Mouse (Mus musculus): Measurements from ENCODE around the gene Dennd4b.
"Not testable (repeated sequence)": the region's sequence is repeated elsewhere in the genome, so short reads cannot be mapped to it uniquely, and the experiment has no call there.

The Dennd4b gene

DNA sequence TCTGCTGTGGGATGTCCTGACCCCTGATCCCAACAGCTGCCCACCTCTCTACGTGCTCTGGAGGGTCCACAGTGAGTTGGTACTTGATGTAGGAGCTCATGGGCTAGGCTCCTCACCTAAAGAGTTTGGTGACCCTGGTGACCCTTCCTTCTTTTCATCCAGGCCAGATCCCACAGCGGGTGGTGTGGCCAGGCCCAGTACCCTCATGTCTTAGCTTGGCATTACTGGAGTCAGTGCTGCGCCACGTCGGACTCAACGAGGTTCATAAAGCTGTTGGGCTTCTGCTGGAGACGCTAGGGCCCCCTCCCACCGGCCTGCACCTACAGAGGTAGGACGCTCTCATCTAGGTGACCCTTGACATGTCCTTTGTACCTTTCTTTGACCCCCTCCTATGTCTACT lies 14.2 kb downstream of the Dennd4b start:
- no peak for DNase-seq (ENCODE audit: low read depth, low spot score)

DNA sequence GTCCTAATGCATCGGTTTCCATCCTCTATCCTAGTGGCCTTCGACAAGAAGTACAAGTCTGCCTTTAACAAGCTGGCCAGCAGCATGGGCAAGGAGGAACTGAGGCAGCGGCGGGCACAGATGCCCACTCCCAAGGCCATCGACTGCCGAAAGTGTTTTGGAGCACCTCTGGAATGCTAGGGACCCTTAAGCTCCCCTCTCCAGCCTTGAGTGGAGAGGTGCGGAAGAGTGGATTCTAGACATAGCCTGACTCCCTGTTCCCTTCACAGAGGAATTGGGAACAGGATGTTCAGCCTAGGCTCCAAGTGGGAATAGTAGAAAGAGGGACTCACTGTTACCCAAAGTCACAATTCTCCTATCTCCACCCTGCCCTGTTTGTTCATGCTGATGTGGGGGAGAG lies 14.8 kb downstream of the Dennd4b start:
- DNase-seq (ENCODE audit: low read depth, low spot score) = no peak

DNA sequence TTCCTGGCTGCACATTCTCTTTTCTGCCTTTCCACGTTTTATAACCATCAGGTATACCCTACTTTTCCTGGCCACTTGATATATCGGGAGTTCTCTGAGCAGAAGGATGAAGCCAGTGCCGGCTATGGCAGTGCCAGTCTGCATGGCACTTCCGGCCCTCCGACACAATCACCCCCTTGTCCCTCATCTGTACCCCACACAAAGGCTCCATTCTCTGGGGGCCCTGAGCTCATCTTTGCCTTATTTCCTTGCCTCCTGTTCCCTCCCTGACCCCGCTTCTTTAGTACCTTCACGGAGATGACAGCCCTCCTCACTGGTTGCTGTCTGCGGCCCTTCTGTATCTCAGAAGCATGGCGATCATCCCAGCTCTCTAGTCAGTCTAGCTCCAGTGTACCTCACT lies 15.7 kb downstream of the Dennd4b start:
- DNase-seq (ENCODE audit: low read depth, low spot score) = no peak

DNA sequence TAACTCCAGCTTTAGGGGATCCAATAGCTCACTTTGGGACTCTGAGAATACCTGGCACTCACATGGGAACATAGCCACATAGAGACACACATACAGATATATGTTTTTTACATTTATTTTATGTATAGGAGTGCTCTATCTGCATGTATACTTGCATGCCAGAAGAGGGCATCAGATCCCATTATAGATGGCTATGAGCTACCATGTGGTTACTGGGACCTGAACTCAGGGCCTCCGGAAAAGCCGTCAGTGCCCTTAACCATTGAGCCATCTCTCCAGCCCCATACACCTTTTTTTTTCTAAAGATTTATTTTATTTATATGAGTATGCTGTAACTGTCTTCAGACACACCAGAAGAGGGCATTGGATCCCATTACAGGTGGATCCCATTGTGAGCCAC lies 19.2 kb downstream of the Dennd4b start:
- DNase-seq (ENCODE audit: low read depth, low spot score) = no peak

DNA sequence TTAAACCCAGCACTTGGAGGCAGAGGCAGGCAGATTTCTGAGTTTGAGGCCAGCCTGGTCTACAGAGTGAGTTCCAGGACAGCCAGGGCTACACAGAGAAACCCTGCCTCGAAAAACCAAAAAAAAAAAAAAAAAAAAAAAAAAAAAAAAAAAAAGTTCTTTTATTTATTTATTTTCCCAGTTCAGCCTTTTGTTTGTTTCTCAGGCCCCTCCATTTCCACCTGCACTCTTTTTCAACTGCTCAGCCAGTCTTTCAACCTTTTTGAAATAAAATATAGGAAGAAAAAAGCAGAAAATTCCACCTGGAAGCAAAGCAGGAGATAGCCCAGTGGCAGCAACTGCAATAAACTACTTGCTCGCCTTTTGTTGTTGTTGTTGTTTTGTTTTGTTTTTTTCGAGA lies 24.4 kb downstream of the Dennd4b start:
- DNase-seq (ENCODE audit: low read depth, low spot score) = not testable (repeated sequence)

DNA sequence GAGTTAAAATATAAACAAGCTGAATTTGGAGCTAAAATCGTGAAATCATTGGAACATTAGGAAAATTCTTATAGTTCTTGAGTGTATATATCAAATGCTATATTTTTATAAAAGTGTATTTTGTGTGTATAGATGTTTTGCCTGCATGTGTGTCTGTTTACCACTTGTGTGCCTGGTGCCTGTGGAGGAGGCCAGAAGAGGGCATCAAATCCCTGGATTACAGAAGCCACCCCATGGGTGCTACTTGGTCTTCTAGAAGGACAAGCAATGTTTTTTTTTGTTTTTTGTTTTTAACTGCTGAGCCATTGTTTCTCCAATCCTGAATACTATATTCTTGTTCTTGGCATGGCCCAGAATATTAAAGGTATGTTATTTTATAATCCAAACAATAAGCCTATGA lies 25.6 kb downstream of the Dennd4b start:
- DNase-seq (ENCODE audit: low read depth, low spot score) = no peak

DNA sequence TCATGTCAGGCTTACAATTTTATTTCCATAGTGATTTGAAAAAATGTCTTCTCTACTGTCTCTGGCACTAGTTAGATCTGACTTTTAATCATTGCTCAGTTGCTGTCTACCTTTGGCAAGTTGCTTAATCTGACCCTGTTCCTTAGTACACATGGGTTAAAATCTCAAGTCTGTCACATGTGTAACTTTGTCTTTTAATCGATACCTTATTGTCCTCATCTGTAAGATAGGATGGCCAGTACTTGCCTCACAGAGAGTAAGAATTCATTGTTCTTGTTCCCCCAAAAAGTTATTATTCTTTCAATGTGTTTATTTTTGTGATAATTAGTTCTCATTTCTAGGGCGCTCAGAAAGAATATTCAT lies 27.0 kb downstream of the Dennd4b start:
- DNase-seq (ENCODE audit: low read depth, low spot score) = no peak

DNA sequence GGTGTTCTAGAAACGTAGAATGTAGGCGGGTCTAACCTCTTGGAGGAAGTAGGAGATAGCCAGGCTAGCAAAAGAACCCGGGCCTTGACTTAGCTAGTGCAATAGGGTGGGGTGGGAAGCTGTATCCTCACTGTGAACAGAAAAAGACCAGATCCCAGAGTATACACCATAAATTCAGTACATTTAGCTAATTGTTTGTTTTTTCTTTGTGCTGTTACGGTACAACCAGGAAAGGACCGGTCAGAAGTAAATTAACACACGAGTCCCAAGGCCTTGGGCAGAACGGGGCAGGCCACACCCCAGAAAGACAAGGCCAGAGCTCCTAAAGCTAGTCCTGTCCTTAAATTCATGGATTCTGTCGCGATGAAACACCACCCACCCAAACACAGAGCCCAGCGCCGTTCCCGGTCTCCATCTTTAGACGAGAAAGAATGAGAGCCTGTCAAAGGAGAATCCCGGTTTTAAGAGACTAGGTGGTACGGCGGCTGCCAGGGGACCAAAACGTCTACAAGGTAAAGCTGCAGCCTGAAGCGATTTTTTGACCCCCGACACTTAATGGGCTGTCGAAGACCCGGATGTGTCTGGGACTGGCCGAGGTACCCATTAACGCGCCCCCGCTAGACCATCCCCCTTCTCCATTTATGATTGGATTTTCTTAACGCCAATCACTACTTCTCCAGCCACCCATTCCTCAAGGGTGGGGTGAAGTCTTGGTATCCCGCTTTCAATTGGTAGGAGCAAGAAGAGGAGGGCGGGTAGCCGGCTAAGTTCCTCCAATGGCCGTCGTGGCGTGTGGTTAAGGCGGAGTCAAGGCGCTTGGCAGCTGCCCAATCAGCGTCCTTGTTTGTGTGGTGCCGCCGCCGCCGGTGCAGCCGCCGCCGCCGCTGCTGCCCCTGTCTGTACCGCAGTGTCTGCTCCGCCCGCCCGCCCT lies 27.6 kb downstream of the Dennd4b start, which contains the start of gene Gatad2b:
Gatad2b (plus strand) TSS at position 834 of the 931 bp plus-strand sequence.
- DNase-seq (ENCODE audit: low read depth, low spot score) = peak; percentile 100

DNA sequence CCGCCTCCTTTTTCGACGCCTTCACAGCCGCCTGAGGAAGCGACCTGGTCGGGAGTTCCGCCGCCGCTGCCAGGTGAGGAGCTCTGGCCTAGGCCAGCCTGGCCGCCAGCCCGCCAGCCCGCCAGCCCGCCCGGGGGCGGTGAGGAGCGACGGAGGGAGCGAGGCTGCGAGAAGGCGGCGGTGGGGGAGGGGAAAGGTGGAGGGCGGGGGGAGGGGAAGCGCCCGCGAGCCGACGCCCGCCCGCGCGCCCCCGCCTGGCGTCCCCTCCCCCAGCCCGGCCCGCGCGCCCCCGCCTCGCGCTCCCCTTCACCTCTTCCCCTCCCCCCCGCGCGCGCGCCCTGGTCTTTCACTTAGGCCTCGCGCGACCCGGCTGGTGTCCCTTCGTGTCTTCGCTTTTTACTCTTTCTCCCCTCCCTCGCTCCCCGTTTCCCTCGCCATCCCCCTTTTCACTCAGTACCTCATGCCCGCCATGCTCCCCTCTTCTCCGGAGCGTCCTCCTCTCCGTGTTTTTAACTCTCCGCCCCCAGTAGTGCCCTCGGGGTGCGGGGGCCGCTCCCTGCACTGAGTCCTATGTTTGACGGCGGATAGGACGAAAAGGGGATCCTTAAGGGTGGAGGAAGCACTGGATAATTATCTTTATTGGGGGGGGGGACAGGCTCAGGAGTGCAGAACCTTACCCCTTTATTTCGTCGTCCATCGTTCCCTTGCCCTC lies 28.5 kb downstream of the Dennd4b start:
- DNase-seq (ENCODE audit: low read depth, low spot score) = peak; percentile 55

DNA sequence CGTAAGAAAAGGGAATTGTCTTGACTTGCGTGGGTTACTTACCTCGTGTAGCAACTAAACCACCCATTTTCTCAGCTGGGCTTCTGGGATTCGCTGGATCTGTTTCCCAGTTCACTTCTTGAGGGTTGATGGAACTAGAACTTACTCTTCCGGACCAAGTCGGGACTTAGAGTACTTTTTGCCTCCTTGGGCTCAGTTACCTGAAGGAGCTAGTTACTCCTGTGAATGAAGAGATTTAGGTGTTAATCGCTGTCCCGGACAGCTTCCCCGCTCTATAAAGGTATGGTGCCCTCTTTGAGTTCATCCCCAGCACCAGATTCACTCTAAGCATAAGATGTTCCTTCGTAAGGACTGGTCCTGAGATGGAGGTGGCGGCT lies 29.1 kb downstream of the Dennd4b start:
- peak; percentile 6 for DNase-seq (ENCODE audit: low read depth, low spot score)

DNA sequence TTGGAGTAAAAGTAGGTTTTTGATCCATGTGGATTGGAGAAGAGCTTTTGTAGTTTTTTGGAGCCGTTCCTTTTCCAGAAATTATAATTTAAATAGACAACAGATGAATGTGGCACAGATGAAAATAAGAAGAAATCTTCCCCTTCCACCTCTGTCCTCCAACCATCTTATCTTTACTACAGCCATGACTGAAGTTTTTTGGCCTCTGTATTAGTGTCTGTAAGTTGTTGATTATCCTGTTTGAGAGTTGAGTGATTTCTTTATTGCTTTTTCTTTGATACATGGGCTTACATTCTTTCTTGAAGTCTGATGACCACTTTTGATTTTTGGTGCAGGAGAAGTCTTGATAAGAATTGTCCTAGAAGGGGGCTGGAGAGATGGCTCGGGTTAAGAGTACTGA lies 29.7 kb downstream of the Dennd4b start:
- DNase-seq (ENCODE audit: low read depth, low spot score) = no peak

DNA sequence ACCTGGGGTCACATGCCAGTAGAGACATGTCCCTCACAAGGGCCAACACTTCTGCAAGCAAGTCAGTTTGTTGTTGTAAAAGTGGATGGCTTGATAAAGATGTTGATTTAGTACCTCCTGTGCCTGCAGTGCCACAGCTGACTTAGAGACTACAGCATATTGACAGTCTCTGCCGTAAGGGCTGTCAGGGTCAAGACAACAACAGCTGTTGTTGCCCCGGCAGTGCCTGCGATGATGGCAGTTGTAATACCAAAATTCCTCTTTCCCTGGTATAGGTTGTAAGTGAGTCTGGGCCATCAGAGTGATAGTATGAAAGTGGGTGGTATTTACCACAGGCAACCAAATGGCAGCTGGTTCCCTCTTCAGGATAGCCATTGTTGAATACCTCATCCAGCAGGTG lies 40.8 kb downstream of the Dennd4b start:
- DNase-seq (ENCODE audit: low read depth, low spot score) = no peak

DNA sequence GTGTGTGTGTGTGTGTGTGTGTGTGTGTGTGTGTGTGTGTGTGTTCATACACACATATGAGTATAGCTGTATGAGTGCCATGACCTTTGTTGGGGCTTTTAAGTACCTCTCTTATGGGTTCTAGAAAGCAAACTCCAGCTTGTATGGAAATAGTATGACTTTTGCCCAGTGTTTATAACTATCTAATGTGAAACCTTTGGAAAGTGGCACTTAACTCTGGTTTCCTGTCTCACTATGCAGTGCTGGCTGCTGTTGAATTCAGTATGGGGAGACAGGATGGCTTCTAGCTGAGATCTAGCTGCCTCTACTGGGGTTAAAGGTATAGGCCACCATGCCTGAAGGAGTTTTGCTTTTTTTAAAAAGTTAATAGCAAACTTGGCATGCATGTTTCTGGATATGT lies 44.6 kb downstream of the Dennd4b start:
- no peak for DNase-seq (ENCODE audit: low read depth, low spot score)

DNA sequence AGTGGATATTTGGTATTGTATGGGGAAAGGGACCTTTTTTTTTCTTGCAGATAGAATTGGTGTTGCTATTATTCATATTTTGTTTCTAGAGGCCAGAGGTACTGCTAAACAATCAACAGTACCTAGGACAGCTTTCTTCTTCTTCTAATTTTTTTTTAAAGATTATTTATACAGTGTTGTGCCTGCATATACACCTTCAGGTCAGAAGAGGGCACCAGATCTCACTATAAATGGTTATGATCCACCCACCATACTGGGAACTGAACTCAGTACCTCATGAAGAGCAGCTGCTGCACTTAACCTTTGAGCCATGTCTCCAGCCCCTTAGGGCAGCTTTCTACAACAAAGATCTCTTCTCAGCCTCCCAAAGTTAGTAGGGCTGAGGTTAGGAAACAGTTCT lies 48.4 kb downstream of the Dennd4b start:
- no peak for DNase-seq (ENCODE audit: low read depth, low spot score)

DNA sequence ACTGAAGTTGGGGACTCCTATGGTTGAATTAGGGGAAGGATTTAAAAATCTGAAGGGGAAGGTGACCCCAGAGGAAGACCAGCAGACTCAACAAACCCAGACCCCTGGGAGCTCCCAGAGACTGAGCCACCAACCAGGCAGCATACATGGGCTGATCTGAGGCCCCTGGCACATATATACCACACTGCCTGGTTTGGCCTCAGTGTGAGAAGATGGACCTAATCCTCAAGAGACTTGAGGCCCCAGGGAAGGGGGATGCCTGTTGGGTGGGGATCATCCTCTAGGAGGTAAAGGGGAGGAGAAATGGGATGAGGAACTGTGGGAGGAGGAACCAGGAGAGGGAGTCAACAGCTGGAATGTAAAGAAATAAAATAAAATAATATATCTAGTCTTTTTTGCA lies 49.3 kb downstream of the Dennd4b start:
- no peak for DNase-seq (ENCODE audit: low read depth, low spot score)

DNA sequence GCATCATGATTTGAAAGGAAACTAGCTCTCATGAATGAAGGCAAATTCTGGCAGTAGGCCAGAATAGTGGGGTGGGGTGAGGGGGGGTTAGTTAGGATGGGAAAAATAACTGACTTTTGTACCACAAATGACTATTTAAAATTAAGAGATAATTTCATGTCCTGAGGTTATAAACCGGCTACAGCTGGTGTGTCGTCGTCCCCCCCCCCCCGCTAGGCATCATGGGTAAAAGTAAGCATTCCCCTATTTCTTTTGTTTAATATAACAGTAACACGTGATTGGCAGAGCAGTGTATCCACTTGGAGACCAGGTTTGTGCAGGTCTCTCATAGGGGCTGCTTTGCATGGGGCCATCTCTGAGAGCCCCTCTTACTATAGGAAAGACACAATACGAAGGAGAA lies 57.3 kb downstream of the Dennd4b start:
- DNase-seq (ENCODE audit: low read depth, low spot score) = no peak

DNA sequence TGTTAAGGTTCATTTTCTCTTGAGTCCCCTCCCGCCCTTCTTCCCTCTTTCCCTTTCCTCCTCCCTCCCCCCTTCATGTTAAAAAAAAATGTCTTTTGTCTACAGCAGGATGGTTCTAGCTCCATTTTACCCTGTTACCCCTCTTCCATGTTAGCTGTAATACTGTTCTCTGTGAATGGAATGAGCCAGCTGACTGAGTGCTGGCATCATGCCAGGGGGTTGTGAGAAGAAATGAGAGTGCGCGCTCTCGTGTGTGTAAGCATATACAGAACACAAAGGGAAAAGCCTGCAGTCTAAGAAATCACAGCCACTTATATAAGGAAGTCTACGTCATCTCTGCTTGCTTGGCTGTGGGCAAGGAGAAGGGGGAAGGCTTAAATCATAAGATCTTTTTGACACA lies 58.1 kb downstream of the Dennd4b start:
- DNase-seq (ENCODE audit: low read depth, low spot score) = peak; percentile 54
